Mouse (Mus musculus) MN1 (cell line): Measurements from ENCODE around the gene Palld.

Experiments used
- DNase-seq: peaks from one replicate; pipeline ENCODE4 v3.0.0-alpha.2; 2016; ENCODE audit warnings: low spot score

The Palld gene

DNA sequence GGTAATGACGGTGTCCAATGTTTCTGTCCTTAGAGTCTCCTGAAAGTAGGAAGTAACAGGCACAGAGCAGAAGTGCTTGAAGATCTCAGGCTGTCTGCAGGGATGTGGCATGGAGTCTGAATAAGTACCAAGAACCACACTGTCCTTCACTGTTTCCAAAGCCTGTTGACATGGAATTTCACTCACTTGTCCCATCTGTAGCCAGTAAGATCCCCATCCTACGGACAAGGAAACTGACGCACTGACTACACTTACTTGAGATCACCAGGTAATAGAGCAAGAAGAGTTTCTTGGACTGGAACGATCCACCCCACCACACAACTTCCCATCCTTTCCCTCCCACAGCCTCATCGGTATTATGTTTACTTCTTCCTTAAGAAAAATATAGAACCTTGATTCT lies 128.3 kb downstream of the Palld start:
- no peak for DNase-seq

DNA sequence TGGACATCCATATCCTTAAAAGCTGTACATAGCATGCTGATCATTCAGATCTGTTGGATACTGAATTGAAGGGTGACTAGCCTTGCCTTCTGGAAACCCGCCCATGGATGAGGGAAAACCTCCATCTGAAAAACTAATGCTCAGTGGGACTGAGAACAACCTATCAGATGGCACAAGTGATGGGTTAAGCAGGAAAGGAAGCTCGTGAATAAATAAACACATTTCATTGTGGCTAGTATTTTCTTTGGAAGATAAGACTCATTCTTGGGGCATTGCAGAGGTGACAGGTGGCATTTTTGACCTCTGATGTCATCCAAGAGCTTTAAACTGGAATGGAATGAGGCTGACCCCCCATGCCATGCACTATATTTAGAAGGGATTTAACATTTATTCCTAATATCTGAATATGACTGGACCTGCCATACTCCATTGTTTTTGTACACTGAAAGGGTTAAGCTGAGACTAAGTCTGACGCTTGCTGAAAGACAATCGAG lies 128.8 kb downstream of the Palld start:
- no peak for DNase-seq

DNA sequence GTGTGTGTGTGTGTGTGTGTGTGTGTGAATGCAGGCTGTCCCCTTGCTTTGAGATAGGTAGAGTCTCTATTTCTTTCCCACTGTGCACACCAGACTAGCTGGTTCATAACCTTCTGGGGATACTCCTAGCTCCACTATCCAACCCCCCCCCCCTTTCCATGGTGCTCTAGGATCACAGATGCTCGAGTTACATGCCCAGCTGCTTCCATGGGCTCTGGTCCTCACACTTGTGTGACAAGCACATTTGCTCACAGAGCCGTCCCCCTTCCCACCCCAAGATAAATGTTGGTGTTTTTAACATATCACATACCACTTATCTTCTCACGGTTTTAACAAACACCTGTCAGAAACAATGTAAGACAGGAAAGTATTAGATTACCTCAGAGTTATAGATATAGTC lies 131.2 kb downstream of the Palld start:
- no peak for DNase-seq

DNA sequence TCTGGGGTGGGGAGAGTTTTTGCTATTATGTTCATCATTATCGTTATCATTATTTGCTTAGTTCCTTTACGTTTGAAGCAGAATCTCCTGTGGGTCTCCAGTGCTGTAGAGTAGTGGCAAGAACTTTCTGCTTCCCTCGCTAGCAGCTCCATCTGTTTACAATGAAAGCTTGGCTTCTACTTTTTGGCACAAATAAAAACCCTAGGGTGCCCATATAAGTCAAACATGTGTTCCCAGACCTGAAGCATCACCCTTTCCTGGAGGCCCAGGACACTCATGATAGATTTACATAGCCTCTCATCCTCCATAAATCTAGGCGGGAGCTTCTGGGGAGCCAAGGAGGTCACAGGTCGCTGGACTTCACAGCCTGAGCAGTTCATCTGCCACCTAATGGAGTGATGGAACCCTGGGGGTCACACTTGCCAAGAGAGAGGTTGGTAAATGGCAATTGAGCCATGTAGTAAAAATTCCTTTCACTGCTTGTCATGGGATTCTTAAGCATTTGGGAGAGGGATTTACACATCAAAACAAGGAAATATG lies 133.1 kb downstream of the Palld start:
- DNase-seq = no peak

DNA sequence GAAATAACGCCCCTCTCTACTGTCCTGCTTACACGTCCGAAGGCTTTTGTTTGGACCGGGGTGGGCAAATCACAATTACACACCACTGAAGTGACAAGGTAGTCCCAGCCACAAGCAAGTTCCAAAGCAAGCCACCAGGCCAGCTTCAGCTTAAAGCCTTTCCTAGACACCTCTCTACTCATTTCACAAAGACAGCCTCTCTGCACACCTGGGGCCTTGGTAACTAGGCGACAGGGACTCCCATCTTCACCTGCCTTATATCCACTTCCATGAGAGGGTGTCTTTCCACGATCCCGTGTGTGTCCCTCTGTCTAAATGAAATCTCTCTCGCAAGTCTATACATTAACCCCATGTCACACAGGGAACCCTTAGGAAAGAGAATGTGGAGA lies 142.3 kb downstream of the Palld start:
- DNase-seq = no peak

DNA sequence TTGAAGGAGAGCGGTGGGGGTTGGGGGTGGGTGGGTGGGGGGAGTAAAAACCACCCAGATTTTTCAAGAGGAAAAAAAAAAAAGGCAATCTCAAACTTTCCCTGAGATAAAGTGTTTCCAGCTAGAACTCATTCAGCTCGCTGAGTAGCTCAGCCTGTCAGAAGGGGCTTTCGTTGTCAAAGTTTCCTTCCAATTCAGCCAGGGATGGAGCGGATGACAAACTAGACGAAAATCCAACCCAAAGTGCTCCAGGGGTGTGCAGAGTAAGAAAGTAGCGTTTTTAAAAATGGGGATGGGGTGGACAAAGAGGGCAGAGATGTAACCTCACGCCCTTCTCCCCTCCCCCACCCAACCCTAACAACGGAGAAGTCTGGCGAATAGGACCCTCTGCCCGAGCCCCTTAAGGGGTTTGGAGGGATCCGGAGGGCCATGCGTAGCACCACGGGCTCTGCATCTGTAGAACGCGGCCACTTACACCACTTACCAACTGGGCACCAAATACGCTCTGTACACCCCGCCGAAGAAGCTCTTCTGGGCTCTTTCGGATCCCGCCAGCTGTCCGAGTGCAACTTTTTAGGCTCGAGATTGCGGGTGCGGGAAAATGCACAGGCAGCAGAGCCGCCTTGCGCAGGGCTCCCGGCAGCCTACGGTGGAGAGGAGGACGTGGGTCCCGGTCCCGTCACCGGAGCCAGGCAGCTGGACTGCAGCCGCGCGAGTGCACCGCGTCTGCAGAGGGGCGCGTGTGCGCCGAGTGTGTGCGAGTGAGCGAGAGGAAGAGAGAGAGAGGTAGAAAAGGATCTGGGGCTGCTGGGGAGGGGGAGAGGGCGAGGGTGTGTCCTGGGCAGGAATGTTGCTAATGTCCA lies 142.9 kb downstream of the Palld start:
- DNase-seq = no peak

DNA sequence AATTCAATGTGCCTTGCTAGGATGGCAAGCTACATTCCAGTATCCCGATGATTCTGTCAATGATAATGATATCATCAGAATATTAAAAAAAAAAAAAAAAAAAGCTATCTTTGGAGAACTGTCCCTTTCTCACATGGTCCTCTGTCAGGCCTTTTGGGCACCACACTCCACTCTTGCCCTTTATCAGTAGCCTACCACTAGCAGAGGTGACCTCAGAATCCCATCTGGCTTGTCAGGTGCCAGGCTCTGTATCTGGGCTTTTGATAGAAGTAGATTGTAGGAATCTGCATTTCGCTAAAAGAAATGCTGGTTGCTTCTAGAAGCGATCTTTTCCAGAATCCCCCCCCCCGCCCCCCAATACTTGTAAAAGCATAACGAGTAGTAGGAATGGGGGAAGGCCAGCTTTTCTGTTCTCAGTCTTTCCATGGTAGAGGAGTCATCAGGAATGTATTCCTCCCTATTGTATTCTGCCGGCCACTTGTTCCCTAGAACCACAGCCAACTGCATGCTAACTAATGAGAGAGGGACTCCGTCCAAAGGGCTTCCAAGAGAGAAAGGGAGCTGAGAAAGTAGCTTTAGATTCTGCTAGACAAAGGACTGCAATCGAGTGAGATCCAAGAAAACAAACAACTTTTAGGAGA lies 143.7 kb downstream of the Palld start:
- no peak for DNase-seq

DNA sequence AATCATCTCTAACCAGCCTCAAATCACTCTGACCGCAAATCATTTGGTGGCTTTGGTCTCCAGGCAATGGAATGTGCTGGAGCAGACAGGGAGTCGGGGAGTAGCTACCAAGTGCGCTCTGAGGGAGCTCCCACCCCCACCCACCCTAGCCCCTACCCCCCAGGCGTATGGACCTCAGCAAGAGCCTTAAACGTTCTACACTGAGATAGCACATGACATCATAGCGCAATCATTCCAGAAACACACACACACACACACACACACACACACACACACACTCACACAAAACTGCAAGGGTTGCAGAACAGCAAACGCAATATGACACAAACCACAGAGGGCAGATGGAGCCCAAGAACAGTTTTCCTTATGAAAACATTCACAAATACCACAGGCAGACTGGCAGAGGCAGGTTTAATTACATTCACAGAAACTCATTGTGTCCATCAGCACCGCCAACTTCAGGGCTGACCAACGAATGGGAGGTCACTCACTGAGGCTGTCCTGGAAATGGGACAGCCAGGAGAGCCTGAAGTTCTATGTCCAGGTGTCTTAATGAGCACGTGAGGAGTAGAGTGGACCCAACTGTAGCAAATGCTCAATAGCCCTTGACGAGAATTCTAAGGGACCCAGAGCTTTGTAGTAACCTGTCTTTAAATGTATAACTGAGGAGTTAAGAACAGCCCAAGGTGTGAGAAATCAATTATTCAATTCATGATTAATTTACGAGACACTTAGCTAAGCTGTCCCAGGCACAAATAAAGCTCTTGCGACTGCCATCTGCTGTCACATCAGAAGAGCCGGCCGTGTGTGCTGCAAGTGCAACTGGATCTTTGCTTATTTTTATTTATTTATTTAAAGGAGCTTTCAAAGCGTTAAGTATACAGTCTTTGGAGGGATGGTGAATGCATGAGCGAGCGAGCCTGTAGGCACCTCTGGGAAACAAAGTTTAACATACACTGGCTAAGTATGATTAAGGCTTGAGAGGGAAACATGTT lies 145.2 kb downstream of the Palld start:
- DNase-seq = no peak

DNA sequence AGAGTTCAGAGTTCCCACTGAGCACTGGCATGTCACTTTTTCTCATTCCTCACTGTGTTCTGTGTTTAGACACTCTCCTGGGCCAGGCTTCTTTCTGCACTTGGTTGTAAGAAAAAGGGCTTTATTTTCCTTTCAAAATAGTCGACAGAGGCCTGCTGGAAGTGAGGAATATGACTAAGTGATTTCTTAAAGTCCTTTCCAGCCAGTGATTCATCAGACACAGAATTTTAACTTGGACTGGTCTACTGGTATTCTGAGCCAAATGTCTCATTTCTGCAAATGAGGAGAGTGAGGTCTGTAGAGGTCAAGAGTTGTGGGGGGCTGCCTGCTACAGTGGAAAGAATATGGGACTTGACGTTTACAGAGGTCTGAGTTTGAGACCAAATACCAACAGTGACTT lies 147.3 kb downstream of the Palld start:
- no peak for DNase-seq

DNA sequence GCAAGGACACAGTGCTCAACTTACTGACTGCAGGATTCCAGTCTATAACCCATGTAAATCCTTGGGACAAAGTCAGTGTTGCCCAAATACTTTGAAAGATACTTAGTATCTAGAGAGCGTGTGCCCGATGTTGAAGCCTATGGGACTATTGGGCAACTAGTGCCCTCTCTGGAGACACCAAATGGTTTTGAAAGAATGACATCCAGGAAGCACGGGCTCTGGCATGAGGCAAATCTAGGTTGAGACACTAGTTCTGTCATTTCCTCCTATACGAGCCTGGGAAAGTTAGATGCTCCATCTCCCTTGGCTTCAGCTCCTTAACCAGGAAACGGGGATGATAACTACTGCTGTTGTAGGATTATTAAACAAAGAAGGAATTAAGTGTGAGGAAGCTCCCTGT lies 155.4 kb downstream of the Palld start:
- DNase-seq = no peak

DNA sequence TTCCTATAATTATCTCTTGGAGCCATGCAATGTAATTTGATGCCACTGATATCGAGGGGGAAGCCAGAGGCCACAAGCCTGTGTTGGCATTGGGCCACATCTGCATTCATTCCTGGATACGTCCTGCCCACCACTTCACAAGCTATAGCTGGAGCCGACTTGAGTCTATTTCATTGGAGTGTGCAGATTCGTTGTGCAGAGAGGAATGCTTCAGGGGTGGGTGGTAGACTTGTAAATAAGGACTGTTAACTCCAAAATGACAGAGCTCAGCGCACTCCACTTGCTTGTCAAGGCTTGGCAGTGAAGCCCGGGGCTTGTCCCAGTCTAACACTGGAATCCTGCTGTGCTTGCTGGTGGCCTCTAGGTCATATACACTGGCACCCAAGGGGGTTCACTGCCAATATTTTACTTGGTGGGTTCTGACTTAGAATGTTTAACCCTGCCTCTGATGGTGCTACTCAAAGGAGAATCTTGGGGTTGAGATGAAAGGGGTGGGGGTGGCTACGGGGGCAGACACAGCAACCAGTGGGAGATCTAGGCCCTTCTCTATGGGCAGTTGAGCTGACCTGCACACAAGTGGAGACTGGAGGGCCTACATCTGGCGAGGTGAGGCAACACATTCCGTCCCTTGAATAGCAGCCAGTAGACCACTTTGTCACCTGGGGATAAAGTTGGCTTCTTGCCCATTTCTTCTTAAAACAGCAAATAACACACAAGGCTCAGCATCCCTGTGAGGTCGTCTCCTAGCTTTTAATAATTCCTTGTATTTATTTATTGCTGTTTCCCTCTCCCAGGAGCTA lies 157.1 kb downstream of the Palld start:
- DNase-seq = no peak

DNA sequence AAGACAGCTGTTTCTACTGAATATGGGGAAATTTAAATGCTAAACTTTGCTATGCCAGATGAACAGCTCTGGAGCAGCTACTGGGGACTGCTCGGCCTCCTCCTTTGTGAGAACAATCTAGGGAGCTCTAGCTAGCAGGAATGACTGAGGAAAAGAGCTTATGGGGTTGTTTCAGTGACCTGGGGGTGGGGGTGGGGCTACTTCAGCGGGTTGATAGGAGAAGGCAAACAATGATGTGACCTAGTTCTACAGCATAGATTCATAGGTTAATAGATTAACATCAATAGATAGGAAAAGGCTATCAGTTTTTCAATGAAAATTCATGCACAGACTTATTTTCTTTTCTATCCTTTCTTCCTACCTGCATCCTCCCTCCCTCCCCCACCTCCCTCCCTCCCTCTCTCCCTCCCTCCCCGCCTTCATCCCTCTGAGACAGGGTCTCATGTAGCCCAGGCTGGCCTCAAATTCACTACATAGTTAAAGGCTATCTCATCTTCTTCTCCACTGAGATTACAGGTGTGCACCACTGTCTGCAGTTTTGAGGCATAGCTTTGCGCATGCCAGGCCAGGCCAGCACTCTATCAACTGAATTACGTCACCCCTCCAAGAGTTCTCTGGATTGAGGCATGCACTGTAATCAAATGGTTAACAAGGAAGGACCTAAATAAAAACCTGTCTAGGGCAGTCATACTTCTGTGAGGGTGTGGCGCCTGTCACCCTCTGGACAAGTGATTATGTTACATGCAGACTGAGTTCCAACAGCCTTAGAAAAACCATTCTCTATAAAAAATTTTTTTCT lies 158.5 kb downstream of the Palld start:
- no peak for DNase-seq

DNA sequence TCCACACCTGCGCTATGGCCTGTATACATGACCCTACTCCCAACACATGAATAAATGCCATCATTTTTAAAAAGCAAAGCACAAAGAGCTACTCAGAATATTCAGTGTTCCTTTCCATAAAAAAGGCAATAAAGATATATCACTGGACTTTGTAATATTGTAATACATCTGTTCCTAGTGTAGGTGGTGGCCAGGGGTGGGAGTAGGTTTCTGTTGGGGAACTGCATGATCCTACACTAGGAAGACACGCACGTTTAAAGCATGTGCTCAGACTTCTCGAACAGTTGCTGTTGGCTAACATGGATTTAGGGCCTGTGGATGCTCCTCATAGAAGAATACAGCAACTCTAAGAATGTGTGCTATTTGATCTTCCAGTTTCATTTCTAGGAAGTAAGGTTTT lies 165.0 kb downstream of the Palld start:
- DNase-seq = no peak

DNA sequence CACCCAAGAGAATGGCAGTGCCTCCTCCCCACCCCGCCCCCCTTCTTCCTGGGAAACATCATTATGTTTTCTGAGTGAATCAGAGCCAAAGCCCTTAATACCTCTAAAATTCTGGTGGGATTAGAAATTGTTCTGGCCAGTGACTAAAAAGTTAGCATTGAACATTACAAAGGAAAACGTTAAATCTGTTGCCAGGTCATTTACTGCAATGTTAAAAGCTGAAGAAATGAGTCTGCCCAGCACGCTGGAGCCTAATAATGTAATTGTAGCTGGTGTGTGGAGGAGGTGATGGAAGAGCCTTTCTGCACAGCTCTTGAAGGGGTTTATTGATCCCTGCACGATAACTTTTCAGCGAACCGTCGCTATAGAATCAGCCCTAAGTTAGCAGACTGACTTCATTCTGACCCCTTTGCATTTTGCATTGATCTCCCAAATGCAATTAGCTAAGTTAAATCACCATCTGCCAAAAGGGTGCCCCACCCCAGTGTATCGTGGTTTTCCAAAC lies 165.7 kb downstream of the Palld start:
- DNase-seq = no peak

DNA sequence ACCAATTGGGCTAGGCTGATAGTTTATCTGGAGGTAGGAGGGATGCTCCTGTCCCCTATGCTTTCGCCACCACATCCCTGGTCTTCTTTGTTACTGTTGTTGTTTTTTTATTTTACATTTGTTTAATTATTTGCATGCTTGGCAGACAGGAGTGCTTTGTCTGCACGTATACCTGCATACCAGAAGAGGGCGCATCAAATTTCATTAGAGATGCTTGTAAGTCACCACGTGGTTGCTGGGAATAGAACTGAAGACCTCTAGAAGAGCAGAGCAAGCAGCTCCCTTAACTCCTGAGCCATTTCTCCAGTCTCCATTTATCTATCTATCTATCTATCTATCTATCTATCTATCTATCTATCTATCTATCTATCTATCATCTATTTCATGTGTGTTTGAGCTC lies 166.4 kb downstream of the Palld start:
- DNase-seq = no peak

DNA sequence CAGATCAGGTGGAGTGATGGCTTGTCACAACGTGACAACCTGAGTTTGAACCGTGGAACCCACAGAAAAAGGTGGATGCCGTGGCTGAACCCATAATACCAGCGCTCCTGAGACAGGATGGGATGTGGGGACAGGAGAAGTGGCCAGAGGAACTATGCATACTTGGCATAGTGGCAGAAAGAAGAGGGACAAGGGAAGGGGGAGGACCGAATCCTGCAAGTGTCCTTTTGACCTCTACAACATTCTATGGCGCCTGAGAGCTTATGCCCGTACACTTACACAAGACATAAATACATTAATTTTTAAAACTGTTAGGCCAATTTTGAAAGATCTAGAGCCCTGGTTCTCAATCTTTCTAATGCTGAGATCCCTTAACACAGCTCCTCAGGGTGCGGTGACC lies 168.3 kb downstream of the Palld start:
- no peak for DNase-seq

DNA sequence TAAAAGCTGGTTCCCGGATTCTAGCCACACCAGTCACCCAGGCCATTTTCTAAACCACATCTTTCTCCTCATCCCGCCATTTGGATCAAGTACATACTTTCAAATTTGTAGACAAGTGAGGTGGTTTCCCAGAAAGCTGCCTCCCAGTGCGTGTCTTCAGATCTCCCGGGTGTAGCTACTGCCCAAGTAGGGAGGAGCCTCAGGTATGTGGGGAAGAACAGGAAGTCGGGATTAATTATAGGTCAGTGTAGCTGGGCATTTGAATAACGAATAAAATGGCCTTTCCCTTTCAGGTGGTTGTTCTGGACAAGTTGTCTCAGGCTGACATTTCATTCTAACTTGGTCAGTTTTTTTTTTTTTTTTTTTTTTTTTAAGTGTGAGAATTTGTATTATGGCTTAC lies 170.3 kb downstream of the Palld start:
- no peak for DNase-seq

DNA sequence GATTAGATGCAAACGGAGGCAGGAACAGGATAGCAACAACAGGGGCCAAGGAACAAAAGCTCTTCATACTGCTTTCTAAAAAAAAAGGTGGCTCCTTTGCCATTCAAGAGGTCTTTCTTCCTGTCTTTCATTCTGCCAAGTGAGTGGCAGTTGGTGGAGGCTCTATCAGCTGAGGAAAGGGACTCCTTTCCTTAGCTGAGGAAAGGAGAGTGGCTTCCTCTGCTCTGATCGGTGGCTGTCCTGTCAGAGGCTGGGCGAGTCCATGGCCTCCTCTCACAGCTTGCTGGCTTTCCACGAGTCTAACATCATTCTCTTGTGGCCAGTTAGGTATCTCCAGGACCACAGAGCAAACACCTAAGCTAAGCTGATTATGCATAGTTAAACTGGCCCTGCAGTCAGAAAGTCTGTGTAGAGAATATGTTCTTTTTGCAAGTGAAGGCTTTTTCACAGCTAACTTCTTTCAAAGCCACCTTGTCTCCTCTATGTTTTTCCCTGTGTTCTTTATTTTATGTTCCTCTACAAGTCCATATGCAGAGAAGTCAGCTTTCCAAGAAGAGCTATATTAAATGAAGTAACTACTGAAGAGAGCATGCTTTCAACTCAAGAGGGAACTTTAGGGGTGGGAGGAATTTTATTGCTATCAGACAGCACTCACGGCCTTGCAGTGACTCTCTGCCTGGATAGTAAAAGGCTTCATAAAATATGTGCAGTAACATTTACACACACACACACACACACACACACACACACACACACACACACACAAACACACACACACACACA lies 171.0 kb downstream of the Palld start:
- DNase-seq = no peak

DNA sequence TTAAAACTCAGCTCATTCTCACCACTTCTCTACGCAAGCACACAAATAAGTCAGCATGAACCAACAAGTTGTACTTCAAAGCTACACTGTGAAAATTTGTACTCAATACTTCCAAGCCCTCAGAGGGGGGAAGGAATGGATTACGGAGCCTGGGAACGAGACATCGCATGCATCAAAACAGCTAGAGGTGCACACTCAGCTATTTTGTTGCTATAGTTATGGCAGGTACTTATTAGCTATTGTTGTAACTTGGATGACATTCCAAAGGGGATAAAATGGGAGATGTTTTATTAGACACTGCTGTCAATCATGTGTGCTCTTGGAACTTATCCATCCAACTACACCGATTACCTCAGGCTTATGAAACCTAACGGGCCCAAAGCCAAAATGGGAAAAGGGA lies 171.8 kb downstream of the Palld start:
- DNase-seq = no peak
